Mouse (Mus musculus) limb, embryonic 12.5 days (tissue): ENCODE measurements around the gene Bcl2l13. TPM values are rescaled to one million over a fixed set of nuclear protein-coding genes. Genes with fewer than 3 reads are reported as not detected.
"Not testable (repeated sequence)": the region's sequence is repeated elsewhere in the genome, so short reads cannot be mapped to it uniquely, and the experiment has no call there.

ENCODE experiments used
- ATAC-seq: fragments of 200-750 bp; cut with Nextera tagmentation; 2 replicates; pipeline ENCODE4 v1.8.0; 2017; ENCODE audit warnings: low read depth, moderate TSS enrichment; ENCODE audit not compliant: insufficient number of reproducible peaks, insufficient read depth, low FRiP score, low TSS enrichment
- H3K27ac ChIP-seq: fragments of 300-500 bp; sonication (generic); 2 replicates; pipeline ENCODE4 v1.5.1; 2016; ENCODE audit warnings: mild to moderate bottlenecking, moderate library complexity
- H3K27me3 ChIP-seq: fragments of 300-500 bp; sonication (generic); 2 replicates; pipeline ENCODE4 v1.6.1; 2016; ENCODE audit warnings: mild to moderate bottlenecking, moderate library complexity
- H3K36me3 ChIP-seq: fragments of 300-500 bp; sonication (generic); 2 replicates; pipeline ENCODE4 v1.6.1; 2016; ENCODE audit warnings: mild to moderate bottlenecking, moderate library complexity
- H3K4me1 ChIP-seq: fragments of 300-500 bp; sonication (generic); replicated peaks from 2 replicates; pipeline ENCODE4 v1.6.1; 2016
- H3K4me2 ChIP-seq: fragments of 300-500 bp; sonication (generic); 2 replicates; pipeline ENCODE4 v1.6.1; 2016; ENCODE audit warnings: mild to moderate bottlenecking, moderate library complexity
- H3K4me3 ChIP-seq: fragments of 300-500 bp; sonication (generic); replicated peaks from 2 replicates; pipeline ENCODE4 v1.5.1; 2016; ENCODE audit warnings: mild to moderate bottlenecking
- H3K9ac ChIP-seq: fragments of 300-500 bp; sonication (generic); replicated peaks from 2 replicates; pipeline ENCODE4 v1.6.1; 2016; ENCODE audit warnings: mild to moderate bottlenecking, moderate library complexity
- H3K9me3 ChIP-seq: fragments of 300-500 bp; sonication (generic); 2 replicates; pipeline ENCODE4 v1.6.1; 2016; ENCODE audit warnings: mild to moderate bottlenecking, moderate library complexity
- WGBS: fragments of 180-500 bp; shearing (Covaris S2); methylation state at CpG from one replicate; pipeline ENCODE4 v1.1.7; 2016; 5-methylcytosine and 5-hydroxymethylcytosine counted together
- polyA plus RNA-seq: library from polyadenylated mRNA; unstranded; fragments of >200 nt; fragmentation: Nextera tagmentation; extraction: Ambion mirVana; gene quantifications from 2 replicates; pipeline ENCODE4 v1.2.1, GENCODE M21; 2016

Gene Bcl2l13
- polyA plus RNA-seq, 1 experiment from 2014 or later = 34.4 TPM

- Histone ChIP-seq H3K27me3 (no peaks in the 10 kb centered on the region), H3K36me3 (no peaks in the 10 kb centered on the region), H3K4me1 (no peaks in the 10 kb centered on the region), H3K27ac (no peak overlapping the region), H3K4me2 (no peak overlapping the region), H3K9ac (no peak overlapping the region), H3K9me3 (no peaks in the 10 kb centered on the region), H3K4me3 (no peak overlapping the region)
- 60% methylated on average over 5 of the region's 5 CpGs for WGBS
- no peak for ATAC-seq
Observed at GRCm38 (mm10) chr6:120903450-120903912, 67.5 kb downstream of the Bcl2l13 start.

- no peaks in the 10 kb centered on the region for H3K4me1 ChIP-seq
- no peak for ATAC-seq
- no peaks in the 10 kb centered on the region for H3K9me3 ChIP-seq
- WGBS = 85% methylated on average over 11 of the region's 11 CpGs
- no peaks in the 10 kb centered on the region for H3K27me3 ChIP-seq
- H3K27ac ChIP-seq = no peak overlapping the region
- H3K4me2 ChIP-seq = no peak overlapping the region
- no peaks in the 10 kb centered on the region for H3K36me3 ChIP-seq
- no peak overlapping the region for H3K9ac ChIP-seq
- no peak overlapping the region for H3K4me3 ChIP-seq
Observed at GRCm38 (mm10) chr6:120903961-120904360, 67.9 kb downstream of the Bcl2l13 start.

- no peaks in the 10 kb centered on the region for H3K36me3 ChIP-seq
Observed at GRCm38 (mm10) chr6:120905111-120905510, 69.1 kb downstream of the Bcl2l13 start.

GRCm38 (mm10) chr6:120906521-120906920 is 70.5 kb downstream of the Bcl2l13 start:
- H3K9me3 ChIP-seq = no peaks in the 10 kb centered on the region
- ATAC-seq = no peak
- no peak overlapping the region for H3K9ac ChIP-seq
- no peak overlapping the region for H3K4me3 ChIP-seq
- 92% methylated on average over 6 of the region's 6 CpGs for WGBS
- no peaks in the 10 kb centered on the region for H3K27me3 ChIP-seq
- no peak overlapping the region for H3K4me2 ChIP-seq
- no peak overlapping the region for H3K27ac ChIP-seq
- H3K4me1 ChIP-seq = no peaks in the 10 kb centered on the region
- no peaks in the 10 kb centered on the region for H3K36me3 ChIP-seq

More at GRCm38 (mm10) chr6:120905111-120905510, 69.1 kb downstream of the Bcl2l13 start:
- no peaks in the 10 kb centered on the region for H3K27me3 ChIP-seq
- H3K4me3 ChIP-seq = no peak overlapping the region
- WGBS = 90% methylated on average over 5 of the region's 5 CpGs
- no peak overlapping the region for H3K4me2 ChIP-seq
- no peak for ATAC-seq
- no peak overlapping the region for H3K9ac ChIP-seq
- H3K9me3 ChIP-seq = no peaks in the 10 kb centered on the region
- H3K4me1 ChIP-seq = no peaks in the 10 kb centered on the region
- no peak overlapping the region for H3K27ac ChIP-seq

GRCm38 (mm10) chr6:120907876-120908597 is 72.0 kb downstream of the Bcl2l13 start:
- H3K4me1 ChIP-seq, H3K9me3 ChIP-seq, H3K27ac ChIP-seq, ATAC-seq, H3K36me3 ChIP-seq, H3K27me3 ChIP-seq, H3K4me3 ChIP-seq, H3K4me2 ChIP-seq, H3K9ac ChIP-seq: not testable (repeated sequence)
- 90% methylated on average over 10 of the region's 10 CpGs for WGBS

- H3K9me3 ChIP-seq = no peaks in the 10 kb centered on the region
- H3K36me3 ChIP-seq = no peaks in the 10 kb centered on the region
- no peak for ATAC-seq
- 86% methylated on average over 3 of the region's 3 CpGs for WGBS
- 0 out of 2 replicates have a peak, but pooled peaks cover 5% of the 10 kb centered on the region for H3K4me1 ChIP-seq
- 0 out of 2 replicates have a peak, but pooled peaks cover under 1% of the 10 kb centered on the region for H3K27me3 ChIP-seq
- H3K27ac ChIP-seq = no peak overlapping the region
- H3K9ac ChIP-seq = no peak overlapping the region
- H3K4me2 ChIP-seq = no peak overlapping the region
- H3K4me3 ChIP-seq = no peak overlapping the region
Observed at GRCm38 (mm10) chr6:120909501-120909900, 73.5 kb downstream of the Bcl2l13 start.

GRCm38 (mm10) chr6:120911213-120912007 is 75.4 kb downstream of the Bcl2l13 start:
- ATAC-seq = no peak
- H3K27ac ChIP-seq = no peak overlapping the region
- WGBS = 76% methylated on average over 13 of the region's 13 CpGs
- peaks cover 18% of the 10 kb centered on the region for H3K27me3 ChIP-seq
- no peaks in the 10 kb centered on the region for H3K36me3 ChIP-seq
- no peak overlapping the region for H3K4me2 ChIP-seq
- no peaks in the 10 kb centered on the region for H3K9me3 ChIP-seq
- no peak overlapping the region for H3K4me3 ChIP-seq
- no peak overlapping the region for H3K9ac ChIP-seq
- peaks cover 10% of the 10 kb centered on the region; the same call in 1 of the 2 replicates for H3K4me1 ChIP-seq

- no peak overlapping the region for H3K4me2 ChIP-seq
- H3K27ac ChIP-seq = 0 out of 2 replicates have a peak overlapping the region, but pooled peaks have one; percentile 17
- no peak overlapping the region for H3K4me3 ChIP-seq
- peaks cover 10% of the 10 kb centered on the region; the same call in 1 of the 2 replicates for H3K4me1 ChIP-seq
- 58% methylated on average over 2 of the region's 2 CpGs for WGBS
- H3K36me3 ChIP-seq = no peaks in the 10 kb centered on the region
- peaks cover 18% of the 10 kb centered on the region for H3K27me3 ChIP-seq
- no peaks in the 10 kb centered on the region for H3K9me3 ChIP-seq
- ATAC-seq = no peak
- H3K9ac ChIP-seq = no peak overlapping the region
Observed at GRCm38 (mm10) chr6:120912931-120913330, 76.9 kb downstream of the Bcl2l13 start.

GRCm38 (mm10) chr6:120913783-120914182 is 77.8 kb downstream of the Bcl2l13 start:
- Histone ChIP-seq H3K4me1 (peaks cover 10% of the 10 kb centered on the region; the same call in 1 of the 2 replicates), H3K36me3 (no peaks in the 10 kb centered on the region), H3K27ac (no peak overlapping the region), H3K27me3 (peaks cover 18% of the 10 kb centered on the region), H3K9ac (no peak overlapping the region), H3K9me3 (no peaks in the 10 kb centered on the region), H3K4me3 (no peak overlapping the region), H3K4me2 (no peak overlapping the region)
- no peak for ATAC-seq
- WGBS = 85% methylated on average over 8 of the region's 8 CpGs

GRCm38 (mm10) chr6:120914533-120914910 is 78.5 kb downstream of the Bcl2l13 start:
- Histone ChIP-seq H3K4me1 (peaks cover 10% of the 10 kb centered on the region; the same call in 1 of the 2 replicates), H3K9ac (no peak overlapping the region), H3K27ac (no peak overlapping the region), H3K9me3 (no peaks in the 10 kb centered on the region), H3K36me3 (no peaks in the 10 kb centered on the region), H3K27me3 (peaks cover 18% of the 10 kb centered on the region), H3K4me3 (no peak overlapping the region), H3K4me2 (no peak overlapping the region)
- 85% methylated on average over 4 of the region's 4 CpGs for WGBS
- ATAC-seq = no peak

GRCm38 (mm10) chr6:120914911-120915648 is 79.1 kb downstream of the Bcl2l13 start:
- Histone ChIP-seq H3K27ac (no peak overlapping the region), H3K9me3 (no peaks in the 10 kb centered on the region), H3K4me1 (peaks cover 10% of the 10 kb centered on the region; the same call in 1 of the 2 replicates), H3K4me2 (peak overlapping the region; percentile 93; the same call in 1 of the 2 replicates), H3K36me3 (no peaks in the 10 kb centered on the region), H3K27me3 (peaks cover 18% of the 10 kb centered on the region), H3K4me3 (no peak overlapping the region), H3K9ac (0 out of 2 replicates have a peak overlapping the region, but pooled peaks have one; percentile 2)
- WGBS = 45% methylated on average over 8 of the region's 9 CpGs
- no peak for ATAC-seq
